Mouse (Mus musculus): ENCODE measurements around the gene Tln2.

DNA sequence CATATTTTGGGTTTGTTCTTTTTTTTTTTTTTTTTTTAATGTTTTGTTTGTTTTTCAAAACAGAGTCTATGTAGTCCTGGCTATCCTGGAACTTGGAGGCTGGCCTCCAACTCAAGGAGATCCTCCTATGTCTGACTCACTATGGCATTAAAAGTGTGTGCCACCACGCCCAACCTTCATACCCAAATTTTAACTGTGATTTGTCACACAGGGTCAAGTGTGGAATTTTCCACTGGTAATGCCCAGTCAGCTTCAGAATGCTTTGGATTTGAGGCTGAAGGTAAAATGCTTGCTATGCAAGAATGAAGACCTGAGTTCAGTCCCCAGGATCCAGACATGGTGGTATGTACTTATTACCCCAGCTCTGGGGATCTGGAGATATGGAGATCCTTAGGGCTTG lies 49.7 kb upstream of the Tln2 start:
- no peak for TF ChIP-seq POLR2A (IDR thresholded peaks at IDR 0.05; ENCODE audit: insufficient read depth, low read length)
- no peak for TF ChIP-seq CTCF (IDR thresholded peaks at IDR 0.05; ENCODE audit: low read depth, low read length)
- TF ChIP-seq EP300 (IDR thresholded peaks at IDR 0.05; ENCODE audit: insufficient read depth, low read depth, low read length): no peak

Measured in ES-Bruce4 (cell line).